Mouse (Mus musculus): Measurements from ENCODE around the gene Syne1. TPM values are rescaled to one million over a fixed set of nuclear protein-coding genes. Genes with fewer than 3 reads are reported as not detected.

Syne1 gene
- polyA plus RNA-seq, 1 experiment from 2014 or later: 21.7 TPM

DNA sequence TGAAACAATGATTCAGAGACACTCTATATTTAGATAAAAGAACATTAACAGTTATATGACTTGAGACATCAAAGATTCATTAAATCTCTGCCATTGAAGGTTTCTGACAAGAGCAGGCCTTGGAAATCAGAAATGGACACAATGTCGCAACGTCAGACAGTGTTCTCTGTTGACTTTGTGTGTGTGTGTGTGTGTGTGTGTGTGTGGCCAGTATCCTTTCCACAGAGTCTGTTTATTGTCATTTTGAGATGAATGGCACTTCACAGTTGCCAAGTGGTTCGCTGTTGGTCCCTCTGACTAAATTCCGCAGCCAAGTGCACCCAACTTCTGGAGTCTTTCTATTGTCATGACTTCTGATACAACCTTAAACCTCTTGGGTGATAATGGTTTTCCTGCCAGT is 577.0 kb downstream of the Syne1 start:
- WGBS: 93% methylated on average over 4 of the region's 4 CpGs
- DNase-seq (ENCODE audit: low spot score) (no peak), ATAC-seq (ENCODE audit: low FRiP score) (no peak)
- no peaks in the 10 kb centered on the region for H3K4me1 ChIP-seq (replicated peaks; ENCODE audit: control insufficient read depth, insufficient read depth, low read length)
- no peaks in the 10 kb centered on the region for H3K27me3 ChIP-seq (ENCODE audit: control insufficient read depth, insufficient read depth, low read length)
- no peak overlapping the region for H3K4me2 ChIP-seq (replicated peaks)
- H3K36me3 ChIP-seq (replicated peaks; ENCODE audit: control insufficient read depth, insufficient read depth): no peaks in the 10 kb centered on the region
- H3K4me3 ChIP-seq (replicated peaks; ENCODE audit: low read length): no peak overlapping the region
- no peaks in the 10 kb centered on the region for H3K9me3 ChIP-seq (ENCODE audit: control insufficient read depth, low read length)
- H3K27ac ChIP-seq: no peak overlapping the region
- H3K9ac ChIP-seq: no peak overlapping the region

DNA sequence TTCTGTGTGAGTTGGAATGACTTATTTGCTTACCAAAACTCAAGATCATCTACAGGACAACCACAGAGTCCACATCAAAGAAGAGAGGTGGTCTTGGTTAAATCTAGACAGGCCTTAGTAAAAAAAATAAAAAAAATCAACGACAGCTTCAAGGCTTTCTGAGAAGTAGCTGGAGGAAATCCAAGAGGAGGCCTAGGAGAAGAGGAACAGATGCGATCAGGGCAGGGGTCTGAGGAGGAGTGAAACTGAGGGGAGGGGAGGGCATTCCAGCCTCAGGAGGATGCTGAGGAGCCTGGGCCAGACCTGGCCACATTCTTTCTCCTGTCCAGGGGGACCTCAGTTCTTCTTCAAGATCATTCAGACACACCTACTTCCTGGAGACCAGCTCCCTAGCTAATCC is 579.3 kb downstream of the Syne1 start:
- Histone ChIP-seq H3K4me2 (replicated peaks) (no peak overlapping the region), H3K27me3 (ENCODE audit: control insufficient read depth, insufficient read depth, low read length) (no peaks in the 10 kb centered on the region), H3K4me3 (replicated peaks; ENCODE audit: low read length) (no peak overlapping the region), H3K36me3 (replicated peaks; ENCODE audit: control insufficient read depth, insufficient read depth) (no peaks in the 10 kb centered on the region), H3K27ac (no peak overlapping the region), H3K9ac (no peak overlapping the region), H3K4me1 (replicated peaks; ENCODE audit: control insufficient read depth, insufficient read depth, low read length) (no peaks in the 10 kb centered on the region), H3K9me3 (ENCODE audit: control insufficient read depth, low read length) (no peaks in the 10 kb centered on the region)
- no peak for DNase-seq (ENCODE audit: low spot score)
- WGBS: 72% methylated on average over 2 of the region's 2 CpGs
- no peak for ATAC-seq (ENCODE audit: low FRiP score)

DNA sequence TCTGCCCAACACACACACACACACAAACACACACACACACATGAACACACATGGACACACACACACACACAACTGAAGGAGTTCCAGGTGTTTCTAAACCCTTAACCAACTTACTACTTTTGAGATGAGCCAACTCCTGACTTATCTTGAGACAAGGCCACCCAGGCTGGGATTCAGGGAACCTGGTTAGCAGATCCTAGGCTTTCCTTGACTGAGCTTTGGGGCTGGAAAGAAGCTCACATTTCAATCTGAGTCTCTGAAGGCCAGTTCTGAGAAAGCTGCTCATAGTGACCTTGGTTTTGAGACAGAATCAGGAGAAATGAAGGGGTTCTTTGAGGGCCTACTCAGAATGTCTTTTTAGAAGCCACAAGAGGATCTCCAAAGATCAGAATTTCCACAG is 579.7 kb downstream of the Syne1 start:
- Histone ChIP-seq H3K27ac (no peak overlapping the region), H3K36me3 (replicated peaks; ENCODE audit: control insufficient read depth, insufficient read depth) (no peaks in the 10 kb centered on the region), H3K9ac (no peak overlapping the region), H3K4me3 (replicated peaks; ENCODE audit: low read length) (no peak overlapping the region), H3K9me3 (ENCODE audit: control insufficient read depth, low read length) (no peaks in the 10 kb centered on the region), H3K27me3 (ENCODE audit: control insufficient read depth, insufficient read depth, low read length) (no peaks in the 10 kb centered on the region), H3K4me1 (replicated peaks; ENCODE audit: control insufficient read depth, insufficient read depth, low read length) (no peaks in the 10 kb centered on the region), H3K4me2 (replicated peaks) (no peak overlapping the region)
- ATAC-seq (ENCODE audit: low FRiP score) (no peak), DNase-seq (ENCODE audit: low spot score) (no peak)

DNA sequence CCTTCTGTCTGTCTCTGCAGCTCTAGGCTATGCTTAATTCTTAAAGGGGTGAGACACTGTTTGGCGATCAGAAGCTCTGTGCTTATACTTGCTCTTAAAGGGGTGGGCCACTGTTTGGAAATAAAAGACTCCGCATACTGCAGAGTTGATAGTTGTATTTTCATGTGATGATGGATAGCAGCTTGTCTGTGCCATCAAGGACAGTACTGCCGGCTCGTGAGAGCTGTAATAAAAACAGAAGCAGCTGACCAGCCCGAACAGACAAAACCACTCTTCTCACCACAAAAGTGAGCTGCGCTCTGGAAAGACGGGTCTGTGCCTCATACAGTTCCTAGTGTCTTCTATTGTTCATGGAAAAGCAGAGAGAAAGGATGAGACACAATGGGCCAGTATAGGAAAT is 580.1 kb downstream of the Syne1 start:
- no peaks in the 10 kb centered on the region for H3K4me1 ChIP-seq (replicated peaks; ENCODE audit: control insufficient read depth, insufficient read depth, low read length)
- 75% methylated on average over 7 of the region's 7 CpGs for WGBS
- no peak overlapping the region for H3K27ac ChIP-seq
- H3K4me2 ChIP-seq (replicated peaks): no peak overlapping the region
- DNase-seq (ENCODE audit: low spot score) (no peak), ATAC-seq (ENCODE audit: low FRiP score) (no peak)
- H3K36me3 ChIP-seq (replicated peaks; ENCODE audit: control insufficient read depth, insufficient read depth): no peaks in the 10 kb centered on the region
- no peaks in the 10 kb centered on the region for H3K27me3 ChIP-seq (ENCODE audit: control insufficient read depth, insufficient read depth, low read length)
- no peak overlapping the region for H3K9ac ChIP-seq
- no peak overlapping the region for H3K4me3 ChIP-seq (replicated peaks; ENCODE audit: low read length)
- H3K9me3 ChIP-seq (ENCODE audit: control insufficient read depth, low read length): no peaks in the 10 kb centered on the region

Other genes starting within 250 kb of the Syne1 start
- gene Myct1, start 42.3 kb upstream of the Syne1 start, polyA plus RNA-seq (2014; fragmentation: Nextera tagmentation; extraction: Ambion mirVana): 1.3 and 1.6 TPM in 2 replicates
- 2.2 and 2.9 TPM in 2 replicates for gene Vip, start 87.7 kb upstream of the Syne1 start, polyA plus RNA-seq (2014; fragmentation: Nextera tagmentation; extraction: Ambion mirVana)